In the genomic region with DNA sequence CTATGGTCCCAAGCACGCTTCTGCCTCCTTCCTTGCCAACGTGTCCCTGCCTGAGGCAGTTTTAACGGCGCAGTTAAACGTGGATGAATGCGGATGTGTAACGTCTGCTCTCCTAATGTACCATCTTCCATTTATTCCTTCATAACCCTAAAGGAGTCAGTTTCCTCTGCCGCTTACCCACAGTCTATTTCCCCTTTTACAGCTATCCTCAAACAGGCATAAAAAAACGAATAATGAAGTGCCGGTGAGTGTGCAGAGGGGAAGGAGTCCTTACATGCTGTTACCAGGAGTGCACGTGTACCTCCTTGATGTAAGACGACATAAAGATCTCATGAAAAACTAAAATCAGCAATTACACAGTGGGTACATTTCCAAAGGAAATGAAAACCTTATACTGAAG, we compare ENCODE assay signal across 29 mouse cellular contexts. TPM values are rescaled to one million over a fixed set of nuclear protein-coding genes. Genes with fewer than 3 reads are reported as not detected.
DNase-seq lines count a peak whose midpoint lies in the region; ATAC-seq lines count a peak whose summit lies in the region.
"Had no signal": no experiment of that assay in that cellular context is flagged by ENCODE, and none has a peak within 500 bp of the region (broad histone marks: within the 10 kb centered on the region; RNA-seq: fewer than 3 reads in every experiment).

No protein-coding gene starts in this region.

- no peak for ATAC-seq in heart, embryonic 12.5 days (ENCODE audit: insufficient number of reproducible peaks, low FRiP score)
- ATAC-seq in common myeloid progenitor, adult 5-6 weeks (replicated peaks; ENCODE audit: low read depth, poor library complexity, severe bottlenecking), result peak; percentile 55
- peak; percentile 60 for ATAC-seq in megakaryocyte, adult 5-6 weeks (ENCODE audit: poor library complexity, severe bottlenecking)
- peak; percentile 35; the same call in 1 of the 2 replicates for ATAC-seq in neural tube, embryonic 15.5 days (ENCODE audit: low FRiP score)
- no peak for ATAC-seq in erythroblast, adult 5-6 weeks (replicated peaks; ENCODE audit: low FRiP score, poor library complexity, severe bottlenecking)
- no peak for ATAC-seq in kidney, embryonic 14.5 days (ENCODE audit: low FRiP score, low TSS enrichment)
- ATAC-seq: activated CD4-positive, CD25-positive, alpha-beta regulatory T cell, adult 4 months; CD4-positive, CD25-positive, alpha-beta regulatory T cell, adult 4 months; forebrain, embryonic 13.5 days; forebrain, embryonic 15.5 days; Patski had no signal

- no peak overlapping the region for H3K4me3 ChIP-seq in heart, embryonic 12.5 days
- H3K4me3 ChIP-seq in neural tube, embryonic 15.5 days (replicated peaks), result no peak overlapping the region
- H3K4me3 ChIP-seq in kidney, embryonic 14.5 days (ENCODE audit: low read length), result no peak overlapping the region
- H3K4me3 ChIP-seq: embryonic facial prominence, embryonic 13.5 days; embryonic facial prominence, embryonic 15.5 days; forebrain, embryonic 13.5 days; forebrain, embryonic 15.5 days had no signal

- no peaks in the 10 kb centered on the region for H3K36me3 ChIP-seq in heart, embryonic 12.5 days
- no peaks in the 10 kb centered on the region for H3K36me3 ChIP-seq in neural tube, embryonic 15.5 days
- H3K36me3 ChIP-seq in kidney, embryonic 14.5 days (ENCODE audit: control insufficient read depth, insufficient read depth, low read length), result no peaks in the 10 kb centered on the region
- H3K36me3 ChIP-seq: embryonic facial prominence, embryonic 13.5 days; embryonic facial prominence, embryonic 15.5 days; forebrain, embryonic 15.5 days; G1E had no signal

- peak; percentile 60 for DNase-seq in heart, adult 11 months
- DNase-seq: adrenal gland, adult 8-10 months; adrenal gland, postnatal 14 days; adrenal gland, postnatal 36 days; B cell, adult 2 months; cerebellum, adult 11-12 months; cerebellum, adult 2 months; cerebellum, adult 9-10 months; cerebellum, postnatal 10 days; cerebellum, postnatal 25 days; embryo, embryonic 11 days had no signal

- no peak overlapping the region for H3K4me2 ChIP-seq in heart, embryonic 12.5 days
- no peak overlapping the region for H3K4me2 ChIP-seq in neural tube, embryonic 15.5 days
- H3K4me2 ChIP-seq in kidney, embryonic 14.5 days (replicated peaks; ENCODE audit: low read depth, low read length), result no peak overlapping the region
- H3K4me2 ChIP-seq: embryonic facial prominence, embryonic 13.5 days; embryonic facial prominence, embryonic 15.5 days; forebrain, embryonic 13.5 days; forebrain, embryonic 15.5 days had no signal

- no peaks in the 10 kb centered on the region for H3K27me3 ChIP-seq in heart, embryonic 12.5 days (replicated peaks)
- H3K27me3 ChIP-seq in neural tube, embryonic 15.5 days (replicated peaks), result no peaks in the 10 kb centered on the region
- H3K27me3 ChIP-seq in kidney, embryonic 14.5 days (ENCODE audit: control insufficient read depth, insufficient read depth, low read length), result no peaks in the 10 kb centered on the region
- H3K27me3 ChIP-seq: CH12.LX; embryonic facial prominence, embryonic 13.5 days; embryonic facial prominence, embryonic 15.5 days; forebrain, embryonic 13.5 days; forebrain, embryonic 15.5 days had no signal

- WGBS in heart, embryonic 12.5 days, result 86% methylated on average over 12 of the region's 12 CpGs
- WGBS in neural tube, embryonic 15.5 days, result 73% methylated on average over 12 of the region's 12 CpGs
- WGBS in kidney, embryonic 14.5 days, result 90% methylated on average over 12 of the region's 12 CpGs

- H3K4me1 ChIP-seq in heart, embryonic 12.5 days (replicated peaks), result no peaks in the 10 kb centered on the region
- H3K4me1 ChIP-seq in neural tube, embryonic 15.5 days, result no peaks in the 10 kb centered on the region
- H3K4me1 ChIP-seq in kidney, embryonic 14.5 days (ENCODE audit: control insufficient read depth, insufficient read depth, low read length), result no peaks in the 10 kb centered on the region
- H3K4me1 ChIP-seq: embryonic facial prominence, embryonic 13.5 days; embryonic facial prominence, embryonic 15.5 days; forebrain, embryonic 13.5 days; forebrain, embryonic 15.5 days had no signal

- H3K9me3 ChIP-seq in heart, embryonic 12.5 days (replicated peaks), result no peaks in the 10 kb centered on the region; the same call in 1 of the 2 replicates
- no peaks in the 10 kb centered on the region for H3K9me3 ChIP-seq in neural tube, embryonic 15.5 days (replicated peaks)
- H3K9me3 ChIP-seq in kidney, embryonic 14.5 days (ENCODE audit: control insufficient read depth, low read length), result no peaks in the 10 kb centered on the region
- H3K9me3 ChIP-seq: embryonic facial prominence, embryonic 13.5 days; embryonic facial prominence, embryonic 15.5 days; forebrain, embryonic 13.5 days; forebrain, embryonic 15.5 days had no signal

- H3K9ac ChIP-seq in heart, embryonic 12.5 days, result no peak overlapping the region
- no peak overlapping the region for H3K9ac ChIP-seq in neural tube, embryonic 15.5 days (replicated peaks)
- no peak overlapping the region for H3K9ac ChIP-seq in kidney, embryonic 14.5 days (ENCODE audit: low read depth, low read length)
- H3K9ac ChIP-seq: embryonic facial prominence, embryonic 13.5 days; embryonic facial prominence, embryonic 15.5 days; forebrain, embryonic 13.5 days; forebrain, embryonic 15.5 days had no signal

- H3K27ac ChIP-seq in heart, embryonic 12.5 days (ENCODE audit: poor library complexity, severe bottlenecking), result no peak overlapping the region
- no peak overlapping the region for H3K27ac ChIP-seq in neural tube, embryonic 15.5 days (replicated peaks)
- no peak overlapping the region for H3K27ac ChIP-seq in kidney, embryonic 14.5 days (ENCODE audit: low read depth, low read length)
- H3K27ac ChIP-seq: embryonic facial prominence, embryonic 13.5 days; embryonic facial prominence, embryonic 15.5 days; forebrain, embryonic 13.5 days; forebrain, embryonic 15.5 days had no signal

RNA-seq across cellular contexts. Expression of a gene that starts 54.3 kb away (rescaled TPM):
- not detected in 2 replicates for polyA plus RNA-seq in heart, embryonic 12.5 days (2016; fragmentation: Nextera tagmentation; extraction: Ambion mirVana)
- not detected in 2 replicates for total RNA-seq in common myeloid progenitor, adult 5-6 weeks (2017)
- total RNA-seq in megakaryocyte, adult 5-6 weeks (2015), result not detected in 2 replicates
- total RNA-seq in megakaryocyte, adult 5-6 weeks (2017), result not detected in 2 replicates
- polyA plus RNA-seq in neural tube, embryonic 15.5 days (2015; fragmentation: Nextera tagmentation; extraction: Ambion mirVana), result not detected in 2 replicates
- not detected in 2 replicates for total RNA-seq in erythroblast, adult 5-6 weeks (2015; ENCODE audit: low replicate concordance)
- not detected in 2 replicates for total RNA-seq in erythroblast, adult 5-6 weeks (2017; ENCODE audit: low replicate concordance)
- not detected in 2 replicates for polyA plus RNA-seq in kidney, embryonic 14.5 days (2014; fragmentation: Nextera tagmentation; extraction: Ambion mirVana)
- total RNA-seq: adrenal gland, adult 18-20 months; adrenal gland, adult 8-10 months; adrenal gland, postnatal 14 days; adrenal gland, postnatal 36 days; CH12.LX; G1E had no signal
- polyA plus RNA-seq: activated CD4-positive, CD25-positive, alpha-beta regulatory T cell, adult 4 months; CD4-positive, CD25-positive, alpha-beta regulatory T cell, adult 4 months; cerebellum, adult 2 months; embryonic facial prominence, embryonic 11.5 days; embryonic facial prominence, embryonic 13.5 days; forebrain, embryonic 11.5 days; forebrain, embryonic 13.5 days; forebrain, embryonic 15.5 days; G1E; Patski had no signal

Comparison
In these comparisons a context has a peak if more than half of its experiments do, and no peak if none do; other contexts are left out.
1. ATAC-seq: peak in common myeloid progenitor, adult 5-6 weeks (single experiment), megakaryocyte, adult 5-6 weeks (single experiment) and neural tube, embryonic 15.5 days (single experiment); none in heart, embryonic 12.5 days (single experiment), erythroblast, adult 5-6 weeks (single experiment) and kidney, embryonic 14.5 days (single experiment).